Mouse (Mus musculus) neural tube, embryonic 13.5 days (tissue): ENCODE results near the gene Lrtm1. TPM values are rescaled to one million over a fixed set of nuclear protein-coding genes. Genes with fewer than 3 reads are reported as not detected.

Experiments used
- ATAC-seq: fragments of 200-750 bp; cut with Nextera tagmentation; 2 replicates; pipeline ENCODE4 v1.8.0; 2017; ENCODE audit warnings: low read depth, mild to moderate bottlenecking, moderate TSS enrichment, moderate library complexity
- H3K27ac ChIP-seq: fragments of 300-500 bp; sonication (generic); replicated peaks from 2 replicates; pipeline ENCODE4 v1.5.1; 2015; ENCODE audit warnings: moderate library complexity, mild to moderate bottlenecking, inconsistent platforms
- H3K27me3 ChIP-seq: fragments of 300-500 bp; sonication (generic); 2 replicates; pipeline ENCODE4 v1.6.1; 2015; ENCODE audit warnings: mild to moderate bottlenecking, inconsistent platforms
- H3K36me3 ChIP-seq: fragments of 300-500 bp; sonication (generic); 2 replicates; pipeline ENCODE4 v1.6.1; 2015; ENCODE audit warnings: mild to moderate bottlenecking, inconsistent platforms
- H3K4me1 ChIP-seq: fragments of 300-500 bp; sonication (generic); replicated peaks from 2 replicates; pipeline ENCODE4 v1.6.1; 2015; ENCODE audit warnings: inconsistent platforms
- H3K4me2 ChIP-seq: fragments of 300-500 bp; sonication (generic); 2 replicates; pipeline ENCODE4 v1.6.1; 2015; ENCODE audit warnings: inconsistent platforms, mild to moderate bottlenecking, moderate library complexity
- H3K4me3 ChIP-seq: fragments of 300-500 bp; sonication (generic); 2 replicates; pipeline ENCODE4 v1.5.1; 2015; ENCODE audit warnings: mild to moderate bottlenecking, inconsistent platforms
- H3K9ac ChIP-seq: fragments of 300-500 bp; sonication (generic); 2 replicates; pipeline ENCODE4 v1.6.1; 2015; ENCODE audit warnings: moderate library complexity, mild to moderate bottlenecking, inconsistent platforms
- H3K9me3 ChIP-seq: fragments of 300-500 bp; sonication (generic); 2 replicates; pipeline ENCODE4 v1.6.1; 2016; ENCODE audit warnings: inconsistent platforms
- WGBS: fragments of 180-500 bp; shearing (Covaris S2); methylation state at CpG from one replicate; pipeline ENCODE4 v1.1.7; 2015; 5-methylcytosine and 5-hydroxymethylcytosine counted together
- polyA plus RNA-seq: library from polyadenylated mRNA; unstranded; fragments of >200 nt; fragmentation: Nextera tagmentation; extraction: Ambion mirVana; gene quantifications from 2 replicates; pipeline ENCODE4 v1.2.1, GENCODE M21; 2015

Gene Lrtm1
- polyA plus RNA-seq, 1 experiment from 2014 or later = 0.24 TPM

- H3K36me3 ChIP-seq = no peaks in the 10 kb centered on the region
- H3K27ac ChIP-seq = peak overlapping the region; percentile 42
- H3K9ac ChIP-seq = no peak overlapping the region
- ATAC-seq = peak; percentile 89; the same call in 1 of the 2 replicates
- no peaks in the 10 kb centered on the region for H3K27me3 ChIP-seq
- 31% methylated on average over 9 of the region's 9 CpGs for WGBS
- peaks cover 17% of the 10 kb centered on the region for H3K4me1 ChIP-seq
- H3K4me2 ChIP-seq = no peak overlapping the region
- no peaks in the 10 kb centered on the region for H3K9me3 ChIP-seq
- no peak overlapping the region for H3K4me3 ChIP-seq
These were observed 22.8 kb downstream of the Lrtm1 start for GRCm38 (mm10) chr14:29040606-29041364.

- Histone ChIP-seq H3K9me3 (no peaks in the 10 kb centered on the region), H3K27ac (peak overlapping the region; percentile 42), H3K4me2 (no peak overlapping the region), H3K4me1 (peaks cover 17% of the 10 kb centered on the region), H3K36me3 (no peaks in the 10 kb centered on the region), H3K4me3 (no peak overlapping the region), H3K9ac (no peak overlapping the region), H3K27me3 (no peaks in the 10 kb centered on the region)
- 85% methylated on average over 1 of the region's 1 CpGs for WGBS
- ATAC-seq = no peak
These were observed 23.5 kb downstream of the Lrtm1 start for GRCm38 (mm10) chr14:29041498-29041897.

- Histone ChIP-seq H3K27ac (no peak overlapping the region), H3K4me2 (no peak overlapping the region), H3K4me3 (no peak overlapping the region), H3K9me3 (no peaks in the 10 kb centered on the region), H3K9ac (no peak overlapping the region), H3K4me1 (peaks cover 17% of the 10 kb centered on the region), H3K27me3 (no peaks in the 10 kb centered on the region), H3K36me3 (no peaks in the 10 kb centered on the region)
- no peak for ATAC-seq
- 74% methylated on average over 1 of the region's 1 CpGs for WGBS
These were observed 24.3 kb downstream of the Lrtm1 start for GRCm38 (mm10) chr14:29042355-29042754.

- Histone ChIP-seq H3K36me3 (0 out of 2 replicates have a peak, but pooled peaks cover 3% of the 10 kb centered on the region), H3K9me3 (no peaks in the 10 kb centered on the region), H3K9ac (no peak overlapping the region), H3K4me2 (no peak overlapping the region), H3K4me1 (no peaks in the 10 kb centered on the region), H3K27ac (no peak overlapping the region), H3K27me3 (no peaks in the 10 kb centered on the region), H3K4me3 (no peak overlapping the region)
- ATAC-seq = no peak
- 70% methylated on average over 16 of the region's 16 CpGs for WGBS
These were observed 34.2 kb downstream of the Lrtm1 start for GRCm38 (mm10) chr14:29051951-29052835.

- no peak overlapping the region for H3K27ac ChIP-seq
- H3K9ac ChIP-seq = no peak overlapping the region
- no peaks in the 10 kb centered on the region for H3K27me3 ChIP-seq
- no peaks in the 10 kb centered on the region for H3K9me3 ChIP-seq
- no peak for ATAC-seq
- no peak overlapping the region for H3K4me3 ChIP-seq
- H3K36me3 ChIP-seq = no peaks in the 10 kb centered on the region
- H3K4me1 ChIP-seq = no peaks in the 10 kb centered on the region
- no peak overlapping the region for H3K4me2 ChIP-seq
These were observed 42.7 kb downstream of the Lrtm1 start for GRCm38 (mm10) chr14:29060679-29061078.

GRCm38 (mm10) chr14:29061491-29061890 is 43.5 kb downstream of the Lrtm1 start:
- no peak overlapping the region for H3K27ac ChIP-seq
- no peak overlapping the region for H3K4me3 ChIP-seq
- no peaks in the 10 kb centered on the region for H3K36me3 ChIP-seq
- no peaks in the 10 kb centered on the region for H3K27me3 ChIP-seq
- ATAC-seq = no peak
- no peaks in the 10 kb centered on the region for H3K9me3 ChIP-seq
- 85% methylated on average over 1 of the region's 1 CpGs for WGBS
- H3K9ac ChIP-seq = no peak overlapping the region
- H3K4me1 ChIP-seq = no peaks in the 10 kb centered on the region
- H3K4me2 ChIP-seq = no peak overlapping the region

- Histone ChIP-seq H3K27me3 (no peaks in the 10 kb centered on the region), H3K27ac (no peak overlapping the region), H3K4me2 (no peak overlapping the region), H3K36me3 (no peaks in the 10 kb centered on the region), H3K9me3 (no peaks in the 10 kb centered on the region), H3K9ac (no peak overlapping the region), H3K4me1 (no peaks in the 10 kb centered on the region), H3K4me3 (no peak overlapping the region)
- ATAC-seq = no peak
- WGBS = 89% methylated on average over 2 of the region's 2 CpGs
These were observed 44.7 kb downstream of the Lrtm1 start for GRCm38 (mm10) chr14:29062676-29063075.

- H3K9ac ChIP-seq = no peak overlapping the region
- H3K4me3 ChIP-seq = no peak overlapping the region
- no peaks in the 10 kb centered on the region for H3K36me3 ChIP-seq
- H3K9me3 ChIP-seq = no peaks in the 10 kb centered on the region
- no peaks in the 10 kb centered on the region for H3K27me3 ChIP-seq
- H3K4me2 ChIP-seq = no peak overlapping the region
- WGBS = 74% methylated on average over 4 of the region's 4 CpGs
- ATAC-seq = no peak
- H3K4me1 ChIP-seq = 0 out of 2 replicates have a peak, but pooled peaks cover 3% of the 10 kb centered on the region
- no peak overlapping the region for H3K27ac ChIP-seq
These were observed 55.7 kb downstream of the Lrtm1 start for GRCm38 (mm10) chr14:29073747-29074146.

GRCm38 (mm10) chr14:29077418-29077817 is 59.4 kb downstream of the Lrtm1 start:
- ATAC-seq = no peak
- no peaks in the 10 kb centered on the region for H3K36me3 ChIP-seq
- H3K9ac ChIP-seq = no peak overlapping the region
- no peaks in the 10 kb centered on the region for H3K9me3 ChIP-seq
- no peaks in the 10 kb centered on the region for H3K27me3 ChIP-seq
- H3K4me3 ChIP-seq = no peak overlapping the region
- no peak overlapping the region for H3K27ac ChIP-seq
- H3K4me2 ChIP-seq = no peak overlapping the region
- WGBS = 70% methylated on average over 3 of the region's 3 CpGs
- H3K4me1 ChIP-seq = 0 out of 2 replicates have a peak, but pooled peaks cover 3% of the 10 kb centered on the region

GRCm38 (mm10) chr14:29080228-29080627 is 62.2 kb downstream of the Lrtm1 start:
- Histone ChIP-seq H3K4me2 (no peak overlapping the region), H3K27ac (no peak overlapping the region), H3K27me3 (no peaks in the 10 kb centered on the region), H3K4me3 (no peak overlapping the region), H3K4me1 (no peaks in the 10 kb centered on the region), H3K9me3 (no peaks in the 10 kb centered on the region), H3K36me3 (no peaks in the 10 kb centered on the region), H3K9ac (no peak overlapping the region)
- 83% methylated on average over 4 of the region's 4 CpGs for WGBS
- no peak for ATAC-seq

- Histone ChIP-seq H3K4me2 (no peak overlapping the region), H3K27ac (no peak overlapping the region), H3K4me3 (no peak overlapping the region), H3K36me3 (no peaks in the 10 kb centered on the region), H3K9me3 (no peaks in the 10 kb centered on the region), H3K27me3 (no peaks in the 10 kb centered on the region), H3K9ac (no peak overlapping the region), H3K4me1 (no peaks in the 10 kb centered on the region)
- WGBS = 91% methylated on average over 4 of the region's 4 CpGs
- ATAC-seq = no peak
These were observed 62.6 kb downstream of the Lrtm1 start for GRCm38 (mm10) chr14:29080630-29081029.

- Histone ChIP-seq H3K9ac (no peak overlapping the region), H3K9me3 (no peaks in the 10 kb centered on the region), H3K27ac (no peak overlapping the region), H3K36me3 (no peaks in the 10 kb centered on the region), H3K4me1 (peaks cover 13% of the 10 kb centered on the region), H3K27me3 (no peaks in the 10 kb centered on the region), H3K4me2 (no peak overlapping the region), H3K4me3 (no peak overlapping the region)
- 97% methylated on average over 1 of the region's 1 CpGs for WGBS
- ATAC-seq = no peak
These were observed 64.2 kb downstream of the Lrtm1 start for GRCm38 (mm10) chr14:29082171-29082570.
